Mouse (Mus musculus) midbrain, embryonic 10.5 days (tissue): ENCODE measurements around the gene Depdc5. TPM values are rescaled to one million over a fixed set of nuclear protein-coding genes. Genes with fewer than 3 reads are reported as not detected.
"Not testable (repeated sequence)": the region's sequence is repeated elsewhere in the genome, so short reads cannot be mapped to it uniquely, and the experiment has no call there.

Experiments used
- DNase-seq: peaks from one replicate; pipeline ENCODE4 v3.0.0-alpha.2; 2017; ENCODE audit warnings: low spot score
- H3K27ac ChIP-seq: fragments of 300-500 bp; sonication (generic); replicated peaks from 2 replicates; pipeline ENCODE4 v1.5.1; 2016; ENCODE audit warnings: mild to moderate bottlenecking
- H3K27me3 ChIP-seq: fragments of 300-500 bp; sonication (generic); 2 replicates; pipeline ENCODE4 v1.6.1; 2016; ENCODE audit warnings: low read depth, mild to moderate bottlenecking; ENCODE audit not compliant: poor library complexity, severe bottlenecking
- H3K36me3 ChIP-seq: fragments of 300-500 bp; sonication (generic); 2 replicates; pipeline ENCODE4 v1.6.1; 2016; ENCODE audit warnings: mild to moderate bottlenecking, moderate library complexity
- H3K4me1 ChIP-seq: fragments of 300-500 bp; sonication (generic); 2 replicates; pipeline ENCODE4 v1.6.1; 2016
- H3K4me3 ChIP-seq: fragments of 300-500 bp; sonication (generic); 2 replicates; pipeline ENCODE4 v1.5.1; 2016; ENCODE audit warnings: mild to moderate bottlenecking, moderate library complexity
- H3K9me3 ChIP-seq: fragments of 300-500 bp; sonication (generic); replicated peaks from 2 replicates; pipeline ENCODE4 v1.6.1; 2016; ENCODE audit warnings: mild to moderate bottlenecking
- WGBS: fragments of 180-500 bp; shearing (Covaris S2); methylation state at CpG from one replicate; pipeline ENCODE4 v1.1.7; 2016; 5-methylcytosine and 5-hydroxymethylcytosine counted together
- polyA plus RNA-seq: library from polyadenylated mRNA; unstranded; fragments of >200 nt; fragmentation: Nextera tagmentation; extraction: Ambion mirVana; gene quantifications from 2 replicates; pipeline ENCODE4 v1.2.1, GENCODE M21; 2016

The Depdc5 gene
- polyA plus RNA-seq, 1 experiment from 2014 or later, result 30.9 TPM

GRCm38 (mm10) chr5:33023337-33023736 lies 159.8 kb downstream of the Depdc5 start:
- 94% methylated on average over 4 of the region's 4 CpGs for WGBS

DNA sequence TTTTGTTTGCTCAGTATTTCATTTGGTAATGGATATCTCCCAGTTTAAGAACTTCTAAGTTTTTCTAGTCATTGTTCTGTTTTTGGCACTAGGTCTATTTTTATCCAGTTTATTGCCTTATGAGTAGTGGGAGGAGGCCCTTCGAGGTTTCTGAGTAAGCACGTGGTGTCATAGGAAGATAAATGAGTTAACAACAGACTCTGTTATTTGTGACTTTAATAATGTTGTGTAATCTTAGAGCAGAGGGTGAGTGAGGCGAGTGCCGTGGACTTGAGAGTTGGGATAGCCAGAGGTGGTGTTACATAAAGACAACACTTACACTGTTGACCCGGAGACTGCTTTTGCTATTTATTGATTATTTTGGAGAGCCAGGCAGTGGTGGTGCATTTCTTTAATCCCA lies 161.0 kb downstream of the Depdc5 start:
- Histone ChIP-seq H3K36me3 (peaks cover 76% of the 10 kb centered on the region), H3K27ac (no peak overlapping the region), H3K27me3 (no peaks in the 10 kb centered on the region), H3K4me1 (peaks cover 34% of the 10 kb centered on the region), H3K9me3 (no peaks in the 10 kb centered on the region), H3K4me3 (no peak overlapping the region)
- 90% methylated on average over 5 of the region's 5 CpGs for WGBS
- no peak for DNase-seq

More at GRCm38 (mm10) chr5:33023337-33023736, 159.8 kb downstream of the Depdc5 start:
- Histone ChIP-seq H3K36me3 (peaks cover 66% of the 10 kb centered on the region), H3K27ac (no peak overlapping the region), H3K9me3 (no peaks in the 10 kb centered on the region), H3K4me3 (no peak overlapping the region), H3K27me3 (no peaks in the 10 kb centered on the region), H3K4me1 (peaks cover 29% of the 10 kb centered on the region)
- no peak for DNase-seq

DNA sequence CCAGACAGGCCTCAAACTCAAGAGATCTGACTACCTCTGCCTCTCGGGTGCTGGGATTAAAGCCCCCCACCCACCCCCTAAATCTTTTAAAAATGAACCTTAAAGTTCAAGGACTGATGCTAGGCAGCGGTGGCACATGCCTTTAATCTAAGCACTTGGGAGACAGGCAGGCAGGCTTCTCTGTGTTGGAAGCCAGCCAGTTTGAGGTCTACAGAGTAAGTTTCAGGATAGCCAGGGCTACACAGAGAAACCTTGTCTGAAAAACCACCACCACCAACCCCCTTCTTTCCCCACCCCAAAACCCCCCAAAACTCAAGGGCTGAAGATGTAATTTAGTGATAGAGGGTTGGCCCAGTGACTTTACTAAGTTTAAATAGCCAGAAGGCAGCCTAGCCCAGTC lies 165.2 kb downstream of the Depdc5 start:
- no peaks in the 10 kb centered on the region for H3K9me3 ChIP-seq
- DNase-seq, result no peak

GRCm38 (mm10) chr5:33030425-33031175 lies 167.1 kb downstream of the Depdc5 start:
- H3K9me3 ChIP-seq, result no peaks in the 10 kb centered on the region

More for the DNA sequence above, 165.2 kb downstream of the Depdc5 start:
- Histone ChIP-seq H3K4me3 (no peak overlapping the region), H3K4me1 (peaks cover 37% of the 10 kb centered on the region), H3K27me3 (no peaks in the 10 kb centered on the region), H3K36me3 (peaks cover 50% of the 10 kb centered on the region), H3K27ac (no peak overlapping the region)
- WGBS, result 87% methylated on average over 2 of the region's 2 CpGs

GRCm38 (mm10) chr5:33032036-33032773 lies 168.7 kb downstream of the Depdc5 start:
- DNase-seq, result no peak
- Histone ChIP-seq H3K36me3 (peaks cover 17% of the 10 kb centered on the region), H3K9me3 (no peaks in the 10 kb centered on the region), H3K4me3 (no peak overlapping the region), H3K27ac (0 out of 2 replicates have a peak overlapping the region, but pooled peaks have one; percentile 38), H3K4me1 (peaks cover 35% of the 10 kb centered on the region), H3K27me3 (no peaks in the 10 kb centered on the region)
- WGBS, result 85% methylated on average over 10 of the region's 10 CpGs

More at GRCm38 (mm10) chr5:33030425-33031175, 167.1 kb downstream of the Depdc5 start:
- H3K36me3 ChIP-seq, result peaks cover 31% of the 10 kb centered on the region
- 71% methylated on average over 4 of the region's 4 CpGs for WGBS
- no peaks in the 10 kb centered on the region for H3K27me3 ChIP-seq
- H3K27ac ChIP-seq, result peak overlapping the region; percentile 63; the same call in 1 of the 2 replicates
- no peak overlapping the region for H3K4me3 ChIP-seq
- H3K4me1 ChIP-seq, result peaks cover 35% of the 10 kb centered on the region
- no peak for DNase-seq

GRCm38 (mm10) chr5:33033121-33033520 lies 169.6 kb downstream of the Depdc5 start:
- WGBS, result 3% methylated on average over 4 of the region's 4 CpGs
- peak; percentile 87 for DNase-seq

DNA sequence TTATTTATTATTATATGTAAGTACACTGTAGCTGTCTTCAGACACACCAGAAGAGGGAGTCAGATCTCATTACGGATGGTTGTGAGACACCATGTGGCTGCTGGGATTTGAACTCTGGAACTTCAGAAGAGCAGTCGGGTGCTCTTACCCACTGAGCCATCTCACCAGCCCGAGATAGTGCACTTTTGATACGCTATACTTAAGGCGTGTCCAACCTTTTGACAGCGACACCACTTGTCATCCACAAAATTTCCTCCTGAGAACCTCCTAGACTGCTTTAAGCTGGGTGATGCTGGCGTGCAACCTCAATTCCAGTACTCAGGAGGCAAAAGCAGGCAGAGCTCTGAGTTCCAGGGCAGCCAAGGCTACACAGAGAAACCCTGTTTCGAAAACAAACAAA lies 170.1 kb downstream of the Depdc5 start:
- not testable (repeated sequence) for H3K4me3 ChIP-seq, H3K27ac ChIP-seq, H3K9me3 ChIP-seq, H3K27me3 ChIP-seq, DNase-seq, H3K36me3 ChIP-seq
- 45% methylated on average over 8 of the region's 8 CpGs for WGBS
- peaks cover 39% of the 10 kb centered on the region for H3K4me1 ChIP-seq

More at GRCm38 (mm10) chr5:33033121-33033520, 169.6 kb downstream of the Depdc5 start:
- Histone ChIP-seq H3K4me1 (peaks cover 35% of the 10 kb centered on the region), H3K36me3 (peaks cover 12% of the 10 kb centered on the region), H3K27me3 (no peaks in the 10 kb centered on the region), H3K4me3 (no peak overlapping the region), H3K9me3 (no peaks in the 10 kb centered on the region), H3K27ac (no peak overlapping the region)

- 18% methylated on average over 7 of the region's 7 CpGs for WGBS
- Histone ChIP-seq H3K36me3 (peaks cover 2% of the 10 kb centered on the region; the same call in 1 of the 2 replicates), H3K9me3 (no peaks in the 10 kb centered on the region), H3K27me3 (no peaks in the 10 kb centered on the region), H3K4me1 (peaks cover 35% of the 10 kb centered on the region), H3K4me3 (no peak overlapping the region), H3K27ac (no peak overlapping the region)
- DNase-seq, result no peak
Observed at GRCm38 (mm10) chr5:33034100-33034499, 170.6 kb downstream of the Depdc5 start.

DNA sequence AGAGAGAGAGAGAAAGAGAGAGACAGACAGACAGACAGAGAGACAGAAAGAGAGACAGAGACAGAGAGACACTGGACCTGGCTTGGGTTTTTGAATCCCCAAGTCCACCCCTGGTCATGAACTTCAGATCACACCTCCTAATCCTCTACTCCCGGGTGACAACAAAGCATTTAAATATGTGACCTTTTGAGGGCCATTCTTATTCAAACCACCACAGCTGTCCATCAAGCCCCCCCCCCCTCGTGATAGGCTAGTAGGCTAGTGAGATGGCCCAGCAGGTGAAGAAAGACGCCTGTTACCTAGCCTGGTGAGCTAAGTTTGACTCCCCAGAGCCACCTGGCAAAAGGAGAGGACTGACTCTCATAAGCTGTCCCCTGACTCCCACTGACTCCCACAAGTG lies 171.4 kb downstream of the Depdc5 start:
- H3K36me3 ChIP-seq, result no peaks in the 10 kb centered on the region
- H3K27me3 ChIP-seq, result no peaks in the 10 kb centered on the region
- H3K27ac ChIP-seq, result no peak overlapping the region
- whole genome bisulfite sequencing, result 38% methylated on average over 3 of the region's 3 CpGs
- peaks cover 31% of the 10 kb centered on the region for H3K4me1 ChIP-seq
- H3K9me3 ChIP-seq, result no peaks in the 10 kb centered on the region
- no peak overlapping the region for H3K4me3 ChIP-seq
- no peak for DNase-seq

GRCm38 (mm10) chr5:33038656-33039509 lies 175.4 kb downstream of the Depdc5 start:
- Histone ChIP-seq H3K4me1 (peaks cover 9% of the 10 kb centered on the region), H3K4me3 (peak overlapping the region; percentile 37; the same call in 1 of the 2 replicates), H3K36me3 (no peaks in the 10 kb centered on the region), H3K27ac (no peak overlapping the region), H3K9me3 (no peaks in the 10 kb centered on the region), H3K27me3 (no peaks in the 10 kb centered on the region)
- WGBS, result 47% methylated on average over 13 of the region's 13 CpGs
- no peak for DNase-seq

GRCm38 (mm10) chr5:33039510-33039911 lies 176.0 kb downstream of the Depdc5 start:
- Histone ChIP-seq H3K27ac (no peak overlapping the region), H3K36me3 (no peaks in the 10 kb centered on the region), H3K27me3 (no peaks in the 10 kb centered on the region), H3K9me3 (no peaks in the 10 kb centered on the region), H3K4me3 (peak overlapping the region; percentile 37), H3K4me1 (peaks cover 9% of the 10 kb centered on the region)
- peak; percentile 69 for DNase-seq
- 9% methylated on average over 13 of the region's 13 CpGs for WGBS

GRCm38 (mm10) chr5:33040735-33041134 lies 177.2 kb downstream of the Depdc5 start:
- H3K27me3 ChIP-seq, H3K9me3 ChIP-seq, DNase-seq, H3K27ac ChIP-seq, H3K4me3 ChIP-seq, H3K36me3 ChIP-seq, H3K4me1 ChIP-seq: not testable (repeated sequence)
- WGBS, result 83% methylated on average over 1 of the region's 1 CpGs
